Mouse (Mus musculus): ENCODE data around the gene Slc25a30. TPM values are rescaled to one million over a fixed set of nuclear protein-coding genes. Genes with fewer than 3 reads are reported as not detected.

Gene Slc25a30
- total and polyA plus RNA-seq, 3 experiments = 20.3 to 24.0 TPM; not detected in 1

DNA sequence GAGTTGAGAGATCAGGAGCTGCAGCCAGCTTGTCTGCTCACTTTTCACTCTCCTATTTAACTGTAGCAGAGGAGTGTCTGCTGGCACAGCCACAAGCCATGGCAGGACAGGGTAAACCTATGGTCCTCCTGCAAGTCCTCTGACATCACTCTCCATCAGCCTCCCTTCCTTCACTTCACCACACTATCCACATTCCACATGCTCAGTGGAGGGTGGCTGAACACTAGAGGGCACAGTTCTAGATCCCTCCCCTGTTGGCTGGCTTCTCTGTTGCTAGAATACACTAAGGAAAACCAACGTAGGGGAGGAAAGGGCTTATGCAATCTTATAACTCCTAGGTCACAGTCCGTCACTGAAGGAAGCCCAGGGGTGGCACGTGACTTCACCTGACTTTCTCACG, 59.8 kb downstream of the Slc25a30 start:
- DNase-seq (ENCODE audit: low read depth, low spot score) = peak; percentile 33
- H3K4me3 ChIP-seq (ENCODE audit: control insufficient read depth in 1 of 2, insufficient read depth in 1 of 2, low read depth in 2 of 2, low read length in 2 of 2) = no peak overlapping the region
- no peak overlapping the region for H3K9ac ChIP-seq (ENCODE audit: control insufficient read depth, low read depth, low read length, poor library complexity, severe bottlenecking)
- peaks cover 3 to 27% of the 10 kb centered on the region in 2 experiments for H3K36me3 ChIP-seq (ENCODE audit: control insufficient read depth in 1 of 2, insufficient read depth in 2 of 2, low read length in 2 of 2)
- H3K9me3 ChIP-seq (replicated peaks; ENCODE audit: insufficient read depth, low read length) = no peaks in the 10 kb centered on the region
- H3K4me1 ChIP-seq (ENCODE audit: control insufficient read depth in 1 of 2, insufficient read depth in 2 of 2, low read length in 2 of 2) = no peaks in the 10 kb centered on the region
- H3K27me3 ChIP-seq (ENCODE audit: control insufficient read depth in 1 of 2, insufficient read depth in 2 of 2, low read length in 2 of 2) = no peaks in the 10 kb centered on the region
- H3K27ac ChIP-seq (ENCODE audit: control insufficient read depth, low read depth, low read length) = no peak overlapping the region
- TF ChIP-seq ZNF384 (IDR thresholded peaks at IDR 0.05; ENCODE audit: low read depth, low read length) = no peak
- peak; percentile 42 for TF ChIP-seq SMC3 (IDR thresholded peaks at IDR 0.05; ENCODE audit: low read depth, low read length)
- TF ChIP-seq ELF1 (IDR thresholded peaks at IDR 0.05; ENCODE audit: low read depth, low read length) = no peak
- no peak for TF ChIP-seq ZC3H11A (IDR thresholded peaks at IDR 0.05; ENCODE audit: low read depth, low read length)
- TF ChIP-seq GATA1 (IDR thresholded peaks at IDR 0.05; ENCODE audit: low read depth, low read length) = no peak
- TF ChIP-seq CTCF (IDR thresholded peaks at IDR 0.05 in 2 of 3, conservative IDR thresholded peaks at IDR 0.05 in 1 of 3; ENCODE audit: control insufficient read depth in 1 of 3, insufficient read depth in 1 of 3, low read depth in 2 of 3, low read length in 3 of 3, poor library complexity in 1 of 3, severe bottlenecking in 1 of 3) = peak; percentile 28 to 55 (median 39); a peak in 4 of 6 replicates
- no peak for TF ChIP-seq NRF1 (IDR thresholded peaks at IDR 0.05; ENCODE audit: insufficient read depth, low read depth, low read length, poor library complexity, severe bottlenecking)
- H3K79me2 ChIP-seq (ENCODE audit: control insufficient read depth, insufficient read depth, low read length, poor library complexity) = no peaks in the 10 kb centered on the region

DNA sequence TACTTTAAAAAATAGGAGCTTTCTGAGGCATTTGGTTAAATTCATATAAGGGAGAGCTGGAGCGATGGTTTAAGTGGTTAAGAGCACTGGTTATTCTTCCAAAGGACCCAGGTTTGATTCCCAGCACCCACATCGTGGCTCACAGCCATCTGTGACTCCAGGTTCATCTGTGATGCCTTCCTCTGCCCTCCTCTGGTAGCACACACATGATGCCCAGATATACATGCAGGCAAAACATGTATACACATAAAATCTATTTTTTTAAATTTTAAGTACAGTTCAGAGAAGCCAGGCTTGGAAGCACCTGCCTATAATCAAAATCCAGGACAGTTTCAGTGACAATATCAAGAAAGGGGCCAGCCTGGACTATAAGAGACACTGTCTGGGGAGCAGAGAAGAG, 64.0 kb downstream of the Slc25a30 start:
- no peak overlapping the region for H3K27ac ChIP-seq (ENCODE audit: control insufficient read depth, low read depth, low read length)
- no peaks in the 10 kb centered on the region for H3K9me3 ChIP-seq (replicated peaks; ENCODE audit: insufficient read depth, low read length)
- no peaks in the 10 kb centered on the region for H3K27me3 ChIP-seq (ENCODE audit: control insufficient read depth in 1 of 2, insufficient read depth in 2 of 2, low read length in 2 of 2)
- H3K4me3 ChIP-seq (ENCODE audit: control insufficient read depth in 1 of 2, insufficient read depth in 1 of 2, low read depth in 2 of 2, low read length in 2 of 2) = no peak overlapping the region
- no peaks in the 10 kb centered on the region for H3K4me1 ChIP-seq (ENCODE audit: control insufficient read depth in 1 of 2, insufficient read depth in 2 of 2, low read length in 2 of 2)
- TF ChIP-seq POLR2A (IDR thresholded peaks at IDR 0.05; ENCODE audit: control insufficient read depth in 1 of 2, insufficient read depth in 1 of 2, low read depth in 1 of 2, low read length in 2 of 2, poor library complexity in 1 of 2) (no peak), ZNF384 (IDR thresholded peaks at IDR 0.05; ENCODE audit: low read depth, low read length) (no peak), ZC3H11A (IDR thresholded peaks at IDR 0.05; ENCODE audit: low read depth, low read length) (no peak), ZKSCAN1 (IDR thresholded peaks at IDR 0.05; ENCODE audit: low read depth, low read length) (no peak), GATA1 (IDR thresholded peaks at IDR 0.05; ENCODE audit: low read depth, low read length) (no peak), POLR2AphosphoS5 (IDR thresholded peaks at IDR 0.05; ENCODE audit: borderline replicate concordance, low read depth, low read length) (no peak), KAT2A (conservative IDR thresholded peaks at IDR 0.05; ENCODE audit: low read depth, low read length) (no peak)
- peaks cover 0 to 22% of the 10 kb centered on the region in 2 experiments; a peak in 2 of 4 replicates for H3K36me3 ChIP-seq (ENCODE audit: control insufficient read depth in 1 of 2, insufficient read depth in 2 of 2, low read length in 2 of 2)
- DNase-seq (ENCODE audit: low read depth, low spot score) = no peak
- no peaks in the 10 kb centered on the region for H3K79me2 ChIP-seq (ENCODE audit: control insufficient read depth, insufficient read depth, low read length, poor library complexity)
- no peak overlapping the region for H3K9ac ChIP-seq (ENCODE audit: control insufficient read depth, low read depth, low read length, poor library complexity, severe bottlenecking)

DNA sequence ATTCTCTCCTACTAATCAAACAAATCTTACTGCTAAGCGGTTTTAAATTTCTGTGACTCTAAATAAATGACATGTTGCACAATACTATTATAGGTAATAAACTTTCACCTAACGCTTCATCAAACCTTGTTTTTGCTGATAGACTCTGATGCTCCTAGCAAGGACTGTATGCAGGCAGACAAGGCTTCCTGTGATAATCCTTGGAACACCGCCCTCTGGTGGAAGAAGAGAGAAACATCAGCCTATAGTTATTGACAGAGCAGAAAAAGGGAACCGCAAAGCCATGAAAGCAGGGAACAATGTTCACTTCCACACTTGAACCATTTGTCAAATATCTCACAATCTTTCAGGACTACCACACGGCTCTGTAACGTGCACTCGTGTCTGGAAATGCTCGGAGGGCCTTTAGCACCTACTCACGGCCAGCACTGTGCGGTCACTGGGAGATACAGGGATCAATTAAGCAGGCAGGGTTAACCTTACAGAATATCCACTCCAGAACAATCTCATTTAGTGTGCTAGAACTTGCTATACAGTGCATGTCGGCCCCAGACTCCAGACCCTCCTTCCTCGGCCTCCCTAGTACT, 64.8 kb downstream of the Slc25a30 start:
- Histone ChIP-seq H3K79me2 (ENCODE audit: control insufficient read depth, insufficient read depth, low read length, poor library complexity) (no peaks in the 10 kb centered on the region), H3K36me3 (ENCODE audit: control insufficient read depth in 1 of 2, insufficient read depth in 2 of 2, low read length in 2 of 2) (peaks cover 0 to 25% of the 10 kb centered on the region in 2 experiments; a peak in 2 of 4 replicates), H3K4me3 (ENCODE audit: control insufficient read depth in 1 of 2, insufficient read depth in 1 of 2, low read depth in 2 of 2, low read length in 2 of 2) (no peak overlapping the region), H3K9me3 (replicated peaks; ENCODE audit: insufficient read depth, low read length) (no peaks in the 10 kb centered on the region), H3K27me3 (ENCODE audit: control insufficient read depth in 1 of 2, insufficient read depth in 2 of 2, low read length in 2 of 2) (no peaks in the 10 kb centered on the region), H3K4me1 (ENCODE audit: control insufficient read depth in 1 of 2, insufficient read depth in 2 of 2, low read length in 2 of 2) (no peaks in the 10 kb centered on the region), H3K27ac (ENCODE audit: control insufficient read depth, low read depth, low read length) (no peak overlapping the region), H3K9ac (ENCODE audit: control insufficient read depth, low read depth, low read length, poor library complexity, severe bottlenecking) (no peak overlapping the region)
- DNase-seq (ENCODE audit: low read depth, low spot score) = peak; percentile 84
- TF ChIP-seq CTCF (IDR thresholded peaks at IDR 0.05 in 2 of 3, conservative IDR thresholded peaks at IDR 0.05 in 1 of 3; ENCODE audit: control insufficient read depth in 1 of 3, insufficient read depth in 1 of 3, low read depth in 2 of 3, low read length in 3 of 3, poor library complexity in 1 of 3, severe bottlenecking in 1 of 3) (peak; percentile 58 to 93 (median 88)), SMC3 (IDR thresholded peaks at IDR 0.05; ENCODE audit: low read depth, low read length) (peak; percentile 80), RAD21 (IDR thresholded peaks at IDR 0.05; ENCODE audit: low read depth, low read length) (peak; percentile 46), TCF12 (IDR thresholded peaks at IDR 0.05; ENCODE audit: low read depth, low read length) (no peak)
